Mouse (Mus musculus) spleen, adult 10 weeks (tissue): ENCODE results near the gene Gm14862. TPM values are rescaled to one million over a fixed set of nuclear protein-coding genes. Genes with fewer than 3 reads are reported as not detected.

ENCODE experiments used
- polyA plus RNA-seq: library from polyadenylated mRNA; stranded (reverse); fragments of 350-450 nt; fragmentation: Illumina TruSeq; extraction: RNeasy Lipid Tissue Mini Kit (QIAGEN cat#74804); gene quantifications from one replicate; pipeline ENCODE4 v1.2.3, GENCODE M21; 2015; ENCODE audit warnings: low replicate concordance; ENCODE audit not compliant: insufficient read depth

Gm14862 gene
- polyA plus RNA-seq = not detected

GRCm38 (mm10) chrX:9256766-9257165 is at the start of gene Gm14862:
Gene Gm14862 (minus strand): TSS chrX:9256899.

GRCm38 (mm10) chrX:9283464-9283863 is 26.8 kb upstream of the Gm14862 start, which contains the start of gene H2al1m:
Gene H2al1m (plus strand): TSS chrX:9283764.

GRCm38 (mm10) chrX:9272460-9273361 is 16.0 kb upstream of the Gm14862 start, which contains the start of gene Xk:
Gene Xk (plus strand): TSS chrX:9272756.

Other genes starting within 250 kb of the Gm14862 start
- not detected for gene Fthl17e, start 223.4 kb downstream of the Gm14862 start, polyA plus RNA-seq
- not detected for gene Fthl17f, start 193.9 kb downstream of the Gm14862 start, polyA plus RNA-seq
- gene 4930402K13Rik, start 152.3 kb downstream of the Gm14862 start, polyA plus RNA-seq = not detected
- gene Lancl3, start 57.0 kb downstream of the Gm14862 start, polyA plus RNA-seq = 0.72 TPM
- 4.0 TPM for gene Xk, start 15.9 kb upstream of the Gm14862 start, polyA plus RNA-seq
- 0.59 TPM for gene H2al1m, start 26.9 kb upstream of the Gm14862 start, polyA plus RNA-seq
- gene H2al1k, start 93.7 kb upstream of the Gm14862 start, polyA plus RNA-seq = not detected
- 192 TPM for gene Cybb, start 230.9 kb upstream of the Gm14862 start, polyA plus RNA-seq